Mouse (Mus musculus) liver, postnatal 0 days (tissue): Measurements from ENCODE around the gene Eif4g3. TPM values are rescaled to one million over a fixed set of nuclear protein-coding genes. Genes with fewer than 3 reads are reported as not detected.

Experiments
- ATAC-seq: fragments of 200-750 bp; cut with Nextera tagmentation; 2 replicates; pipeline ENCODE4 v1.8.0; 2017; ENCODE audit warnings: mild to moderate bottlenecking, moderate library complexity
- DNase-seq: peaks from one replicate; pipeline ENCODE4 v3.0.0-alpha.2; 2016
- H3K27ac ChIP-seq: fragments of 300-500 bp; sonication (generic); 2 replicates; pipeline ENCODE4 v1.5.1; 2014; ENCODE audit warnings: antibody characterized with exemption, moderate library complexity, mild to moderate bottlenecking, low read depth
- H3K27me3 ChIP-seq: fragments of 300-500 bp; sonication (generic); 2 replicates; pipeline ENCODE4 v1.6.1; 2014; ENCODE audit warnings: low read length, control low read depth, mixed read lengths; ENCODE audit not compliant: insufficient read depth
- H3K36me3 ChIP-seq: fragments of 300-500 bp; sonication (generic); replicated peaks from 2 replicates; pipeline ENCODE4 v1.6.1; 2014; ENCODE audit warnings: mild to moderate bottlenecking, control low read depth, low read length, moderate library complexity, mixed read lengths; ENCODE audit not compliant: insufficient read depth
- H3K4me1 ChIP-seq: fragments of 300-500 bp; sonication (generic); 2 replicates; pipeline ENCODE4 v1.6.1; 2014; ENCODE audit warnings: antibody characterized with exemption, mild to moderate bottlenecking, control low read depth; ENCODE audit not compliant: insufficient read depth
- H3K4me2 ChIP-seq: fragments of 300-500 bp; sonication (generic); 2 replicates; pipeline ENCODE4 v1.6.1; 2014; ENCODE audit warnings: low read depth, mild to moderate bottlenecking, low read length, moderate library complexity, mixed read lengths
- H3K4me3 ChIP-seq: fragments of 300-500 bp; sonication (generic); 2 replicates; pipeline ENCODE4 v1.5.1; 2014; ENCODE audit warnings: low read depth, low read length
- H3K9ac ChIP-seq: fragments of 300-500 bp; sonication (generic); replicated peaks from 2 replicates; pipeline ENCODE4 v1.6.1; 2014; ENCODE audit warnings: mild to moderate bottlenecking, moderate library complexity
- H3K9me3 ChIP-seq: fragments of 300-500 bp; sonication (generic); 2 replicates; pipeline ENCODE4 v1.6.1; 2016; ENCODE audit warnings: mild to moderate bottlenecking, control low read depth, low read length, mixed read lengths
- CTCF ChIP-seq: sonication (generic); IDR thresholded peaks from 2 replicates; pipeline ENCODE4 v1.5.1; 2016; ENCODE audit warnings: antibody characterized with exemption, low read depth
- EP300 ChIP-seq: IDR thresholded peaks from 2 replicates; pipeline ENCODE4 v1.6.1; 2016; ENCODE audit warnings: antibody characterized with exemption, low read depth, mild to moderate bottlenecking
- WGBS: fragments of 180-500 bp; shearing (Covaris S2); extraction: QIAGEN DNeasy Blood & Tissue Kit; methylation state at CpG from one replicate; pipeline ENCODE4 v1.1.7; 2014; ENCODE audit not compliant: insufficient replicate concordance; 5-methylcytosine and 5-hydroxymethylcytosine counted together
- polyA plus RNA-seq: library from polyadenylated mRNA; unstranded; fragments of >200 nt; fragmentation: Nextera tagmentation; extraction: Ambion mirVana; gene quantifications from 2 replicates; pipeline ENCODE4 v1.2.1, GENCODE M21; 2015

Gene Eif4g3
- polyA plus RNA-seq, 1 experiment from 2014 or later, result 5.8 TPM

DNA sequence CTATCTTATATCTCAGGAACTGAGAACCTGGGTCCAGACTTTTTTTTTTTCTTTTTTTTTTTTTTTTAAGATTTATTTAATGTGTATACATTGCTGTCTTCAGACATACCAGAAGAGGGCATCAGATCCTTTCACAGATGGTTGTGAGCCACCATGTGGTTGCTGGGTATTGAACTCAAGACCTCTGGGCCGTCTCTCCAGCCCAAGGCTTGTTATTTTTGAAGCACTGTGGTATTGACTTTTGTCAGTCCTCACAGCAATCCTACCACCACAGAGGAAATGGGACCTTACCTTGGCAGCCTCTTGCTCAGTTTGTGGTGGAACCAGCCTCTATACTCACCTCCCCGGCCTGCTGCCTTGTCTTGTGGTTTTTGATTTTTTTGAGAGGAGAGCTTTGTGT lies 137.3 kb downstream of the Eif4g3 start:
- no peaks in the 10 kb centered on the region for H3K27me3 ChIP-seq
- H3K9ac ChIP-seq, result no peak overlapping the region
- H3K4me1 ChIP-seq, result no peaks in the 10 kb centered on the region
- TF ChIP-seq CTCF (no peak), EP300 (no peak)
- no peaks in the 10 kb centered on the region for H3K9me3 ChIP-seq
- H3K4me3 ChIP-seq, result no peak overlapping the region
- ATAC-seq, result no peak
- DNase-seq, result no peak
- H3K27ac ChIP-seq, result no peak overlapping the region
- H3K36me3 ChIP-seq, result peaks cover 37% of the 10 kb centered on the region
- no peak overlapping the region for H3K4me2 ChIP-seq
- WGBS, result 62% methylated on average over 2 of the region's 2 CpGs

DNA sequence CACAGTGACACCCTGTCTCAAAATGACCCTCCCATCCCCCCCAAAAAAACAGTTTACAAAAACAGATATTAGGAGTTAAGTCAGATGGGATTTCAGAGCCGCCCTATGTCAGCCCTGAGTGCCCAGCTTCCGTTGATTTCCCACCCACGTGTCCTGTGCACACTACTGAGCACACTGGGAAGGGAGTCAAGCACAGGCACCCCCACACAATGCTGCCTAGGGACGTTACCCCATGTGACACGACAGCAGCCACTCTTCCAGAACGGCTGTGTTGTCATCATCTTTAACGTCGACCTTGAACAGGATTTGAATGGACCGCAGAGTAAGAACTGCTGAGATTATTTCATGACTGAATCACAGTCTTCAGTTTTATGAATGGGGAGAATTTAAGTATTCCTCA lies 138.4 kb downstream of the Eif4g3 start:
- H3K36me3 ChIP-seq, result peaks cover 27% of the 10 kb centered on the region
- no peaks in the 10 kb centered on the region for H3K27me3 ChIP-seq
- no peaks in the 10 kb centered on the region for H3K9me3 ChIP-seq
- no peak overlapping the region for H3K27ac ChIP-seq
- DNase-seq, result no peak
- no peak overlapping the region for H3K4me3 ChIP-seq
- ATAC-seq, result no peak
- no peaks in the 10 kb centered on the region for H3K4me1 ChIP-seq
- TF ChIP-seq EP300, result no peak
- TF ChIP-seq CTCF, result no peak
- 74% methylated on average over 9 of the region's 9 CpGs for WGBS
- H3K9ac ChIP-seq, result no peak overlapping the region
- H3K4me2 ChIP-seq, result no peak overlapping the region

DNA sequence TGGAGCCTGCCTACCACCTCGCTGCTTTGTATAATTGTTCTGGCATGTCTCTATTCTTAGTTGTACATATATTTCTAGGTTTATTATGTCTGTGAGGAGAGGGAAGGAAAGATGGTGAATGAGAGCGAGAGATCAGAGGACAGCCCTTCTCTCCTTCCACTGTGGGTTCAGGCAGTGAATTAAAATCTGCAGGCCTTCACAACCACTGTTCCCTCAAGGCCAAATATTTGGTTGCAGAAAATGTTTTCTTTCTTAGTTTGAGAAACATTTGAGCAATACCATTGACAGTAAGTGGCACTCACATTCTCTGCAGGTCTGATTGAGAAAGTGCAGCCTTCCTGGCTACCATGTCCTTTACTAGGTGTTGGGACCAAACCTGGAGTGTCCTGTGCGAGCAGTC lies 138.9 kb downstream of the Eif4g3 start:
- Histone ChIP-seq H3K27ac (no peak overlapping the region), H3K4me3 (no peak overlapping the region), H3K9ac (no peak overlapping the region), H3K4me2 (no peak overlapping the region), H3K9me3 (no peaks in the 10 kb centered on the region), H3K4me1 (no peaks in the 10 kb centered on the region), H3K27me3 (no peaks in the 10 kb centered on the region), H3K36me3 (peaks cover 22% of the 10 kb centered on the region)
- 80% methylated on average over 3 of the region's 3 CpGs for WGBS
- DNase-seq (no peak), ATAC-seq (no peak)
- TF ChIP-seq EP300 (no peak), CTCF (no peak)

- no peaks in the 10 kb centered on the region for H3K27me3 ChIP-seq
- H3K4me1 ChIP-seq, result no peaks in the 10 kb centered on the region
- H3K36me3 ChIP-seq, result peaks cover 17% of the 10 kb centered on the region
- DNase-seq (no peak), ATAC-seq (no peak)
- H3K9me3 ChIP-seq, result no peaks in the 10 kb centered on the region
- TF ChIP-seq CTCF (no peak), EP300 (no peak)
- WGBS, result 75% methylated on average over 9 of the region's 9 CpGs
- no peak overlapping the region for H3K27ac ChIP-seq
- H3K4me2 ChIP-seq, result no peak overlapping the region
- H3K4me3 ChIP-seq, result no peak overlapping the region
- H3K9ac ChIP-seq, result no peak overlapping the region
These were observed 140.5 kb downstream of the Eif4g3 start for GRCm38 (mm10) chr4:138133360-138133759.

DNA sequence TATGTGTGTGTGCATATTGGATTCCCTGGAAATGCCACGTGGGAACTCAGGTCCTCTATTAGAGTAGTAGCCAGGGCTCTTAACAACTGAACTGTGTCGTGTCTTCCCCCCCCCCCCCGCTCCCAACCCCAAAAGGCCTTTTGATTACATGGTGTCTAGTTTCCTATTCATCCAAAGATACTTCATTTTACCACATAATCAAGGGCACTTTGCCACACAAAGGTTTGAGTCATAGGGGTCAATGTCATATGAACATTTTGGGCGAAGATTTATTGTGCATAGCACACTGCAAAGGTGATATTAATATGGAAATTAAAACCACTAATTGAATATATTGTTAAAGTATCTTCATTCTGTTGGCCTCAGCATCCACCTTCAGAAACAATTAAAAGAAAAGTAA lies 144.5 kb downstream of the Eif4g3 start:
- no peak for DNase-seq
- 79% methylated on average over 4 of the region's 4 CpGs for WGBS
- no peak overlapping the region for H3K27ac ChIP-seq
- no peaks in the 10 kb centered on the region for H3K27me3 ChIP-seq
- no peak overlapping the region for H3K4me3 ChIP-seq
- no peak overlapping the region for H3K4me2 ChIP-seq
- no peaks in the 10 kb centered on the region for H3K4me1 ChIP-seq
- H3K9me3 ChIP-seq, result no peaks in the 10 kb centered on the region
- H3K36me3 ChIP-seq, result peaks cover 10% of the 10 kb centered on the region
- TF ChIP-seq CTCF, result no peak
- TF ChIP-seq EP300, result no peak
- no peak for ATAC-seq
- no peak overlapping the region for H3K9ac ChIP-seq

- Histone ChIP-seq H3K4me1 (no peaks in the 10 kb centered on the region), H3K4me2 (no peak overlapping the region), H3K27me3 (no peaks in the 10 kb centered on the region), H3K27ac (no peak overlapping the region), H3K9me3 (no peaks in the 10 kb centered on the region), H3K4me3 (no peak overlapping the region), H3K9ac (no peak overlapping the region), H3K36me3 (peaks cover 7% of the 10 kb centered on the region)
- DNase-seq, result no peak
- no peak for ATAC-seq
- TF ChIP-seq EP300 (no peak), CTCF (no peak)
- 84% methylated on average over 17 of the region's 17 CpGs for WGBS
These were observed 145.0 kb downstream of the Eif4g3 start for GRCm38 (mm10) chr4:138137804-138138203.

GRCm38 (mm10) chr4:138138219-138138618 lies 145.4 kb downstream of the Eif4g3 start:
- ATAC-seq (no peak), DNase-seq (no peak)
- no peak overlapping the region for H3K4me2 ChIP-seq
- no peak overlapping the region for H3K4me3 ChIP-seq
- peaks cover 5% of the 10 kb centered on the region for H3K36me3 ChIP-seq
- H3K27me3 ChIP-seq, result no peaks in the 10 kb centered on the region
- H3K9ac ChIP-seq, result no peak overlapping the region
- 90% methylated on average over 7 of the region's 7 CpGs for WGBS
- no peaks in the 10 kb centered on the region for H3K4me1 ChIP-seq
- TF ChIP-seq EP300 (no peak), CTCF (no peak)
- H3K9me3 ChIP-seq, result no peaks in the 10 kb centered on the region
- no peak overlapping the region for H3K27ac ChIP-seq
